Mouse (Mus musculus): ENCODE results near the gene Cdk2ap2.
"Not testable (repeated sequence)": the region's sequence is repeated elsewhere in the genome, so short reads cannot be mapped to it uniquely, and the experiment has no call there.

The Cdk2ap2 gene

GRCm38 (mm10) chr19:4096642-4097440, at the start of gene Cdk2ap2:
Cdk2ap2 (plus strand) TSS chr19:4097182.
- in situ Hi-C loops (cut with MboI; ENCODE audit: low sequenced_read_pairs): no loop called here

- in situ Hi-C loops (cut with MboI; ENCODE audit: low sequenced_read_pairs): no loop called here
These were observed 49.1 kb upstream of the Cdk2ap2 start for GRCm38 (mm10) chr19:4047859-4048258.

GRCm38 (mm10) chr19:4049069-4049468, 47.9 kb upstream of the Cdk2ap2 start:
- in situ Hi-C loops (cut with MboI; ENCODE audit: low sequenced_read_pairs): not testable (repeated sequence)

- in situ Hi-C loops (cut with MboI; ENCODE audit: low sequenced_read_pairs): no loop called here
These were observed 46.0 kb upstream of the Cdk2ap2 start for GRCm38 (mm10) chr19:4051016-4051415.

GRCm38 (mm10) chr19:4051741-4052515, 45.1 kb upstream of the Cdk2ap2 start:
- in situ Hi-C loops (cut with MboI; ENCODE audit: low sequenced_read_pairs): no loop called here

GRCm38 (mm10) chr19:4052516-4053030, 44.4 kb upstream of the Cdk2ap2 start:
- in situ Hi-C loops (cut with MboI; ENCODE audit: low sequenced_read_pairs): no loop called here

- in situ Hi-C loops (cut with MboI; ENCODE audit: low sequenced_read_pairs): no loop called here
These were observed 42.4 kb upstream of the Cdk2ap2 start for GRCm38 (mm10) chr19:4054613-4055012.

- in situ Hi-C loops (cut with MboI; ENCODE audit: low sequenced_read_pairs): no loop called here
These were observed 41.6 kb upstream of the Cdk2ap2 start for GRCm38 (mm10) chr19:4055216-4055946.

GRCm38 (mm10) chr19:4055947-4056693, 40.9 kb upstream of the Cdk2ap2 start:
- in situ Hi-C loops (cut with MboI; ENCODE audit: low sequenced_read_pairs): no loop called here

- in situ Hi-C loops (cut with MboI; ENCODE audit: low sequenced_read_pairs): no loop called here
These were observed 40.3 kb upstream of the Cdk2ap2 start for GRCm38 (mm10) chr19:4056727-4057126.

- in situ Hi-C loops (cut with MboI; ENCODE audit: low sequenced_read_pairs): no loop called here
These were observed 39.6 kb upstream of the Cdk2ap2 start for GRCm38 (mm10) chr19:4057389-4057788.

GRCm38 (mm10) chr19:4057962-4058361, 39.0 kb upstream of the Cdk2ap2 start:
- in situ Hi-C loops (cut with MboI; ENCODE audit: low sequenced_read_pairs): no loop called here

- in situ Hi-C loops (cut with MboI; ENCODE audit: low sequenced_read_pairs): no loop called here
These were observed 38.4 kb upstream of the Cdk2ap2 start for GRCm38 (mm10) chr19:4058581-4058980.

- in situ Hi-C loops (cut with MboI; ENCODE audit: low sequenced_read_pairs): no loop called here
These were observed 37.8 kb upstream of the Cdk2ap2 start, which contains the start of gene Gstp3 for GRCm38 (mm10) chr19:4059069-4059740. Gstp3 (minus strand) TSS chr19:4059569.

GRCm38 (mm10) chr19:4060044-4060898, 36.7 kb upstream of the Cdk2ap2 start:
- in situ Hi-C loops (cut with MboI; ENCODE audit: low sequenced_read_pairs): not testable (repeated sequence)

- in situ Hi-C loops (cut with MboI; ENCODE audit: low sequenced_read_pairs): no loop called here
These were observed 36.0 kb upstream of the Cdk2ap2 start for GRCm38 (mm10) chr19:4060899-4061465.

- in situ Hi-C loops (cut with MboI; ENCODE audit: low sequenced_read_pairs): not testable (repeated sequence)
These were observed 33.6 kb upstream of the Cdk2ap2 start for GRCm38 (mm10) chr19:4063357-4063756.

- in situ Hi-C loops (cut with MboI; ENCODE audit: low sequenced_read_pairs): not testable (repeated sequence)
These were observed 32.5 kb upstream of the Cdk2ap2 start for GRCm38 (mm10) chr19:4064501-4064900.

Data from CH12F3 (cell line).